ENCODE assay signal across 8 mouse cellular contexts in genomic region chr8:47764480-47764879, GRCm38 (mm10). TPM values are rescaled to one million over a fixed set of nuclear protein-coding genes. Genes with fewer than 3 reads are reported as not detected.
DNase-seq lines count a peak whose midpoint lies in the region; ATAC-seq and TF ChIP-seq lines count a peak whose summit lies in the region.

No protein-coding gene starts in this region.

- no peak overlapping the region for H3K27ac ChIP-seq in midbrain, embryonic 16.5 days (ENCODE audit: low read length)
- H3K27ac ChIP-seq in midbrain, embryonic 11.5 days (ENCODE audit: low read depth, low read length) = no peak overlapping the region
- H3K27ac ChIP-seq in intestine, postnatal 0 days (ENCODE audit: low read depth, low read length) = no peak overlapping the region
- H3K27ac ChIP-seq in forebrain, embryonic 13.5 days = no peak overlapping the region

- H3K9me3 ChIP-seq in midbrain, embryonic 16.5 days (replicated peaks; ENCODE audit: control insufficient read depth, low read length, poor library complexity, severe bottlenecking) = no peaks in the 10 kb centered on the region
- H3K9me3 ChIP-seq in midbrain, embryonic 11.5 days (ENCODE audit: control insufficient read depth, low read length) = no peaks in the 10 kb centered on the region
- no peaks in the 10 kb centered on the region for H3K9me3 ChIP-seq in intestine, postnatal 0 days (ENCODE audit: control insufficient read depth)
- H3K9me3 ChIP-seq in forebrain, embryonic 13.5 days (replicated peaks) = no peaks in the 10 kb centered on the region

- ATAC-seq in midbrain, embryonic 16.5 days = no peak
- ATAC-seq in midbrain, embryonic 11.5 days (ENCODE audit: low FRiP score) = no peak
- no peak for ATAC-seq in intestine, postnatal 0 days
- ATAC-seq in forebrain, embryonic 13.5 days = no peak

- H3K9ac ChIP-seq in midbrain, embryonic 16.5 days (ENCODE audit: low read depth, low read length) = no peak overlapping the region
- no peak overlapping the region for H3K9ac ChIP-seq in midbrain, embryonic 11.5 days (ENCODE audit: low read length)
- H3K9ac ChIP-seq in intestine, postnatal 0 days (ENCODE audit: low read depth, low read length) = no peak overlapping the region
- H3K9ac ChIP-seq in forebrain, embryonic 13.5 days = no peak overlapping the region

- no peak overlapping the region for H3K4me3 ChIP-seq in midbrain, embryonic 16.5 days (ENCODE audit: low read depth, low read length)
- no peak overlapping the region for H3K4me3 ChIP-seq in midbrain, embryonic 11.5 days (ENCODE audit: low read depth, low read length)
- no peak overlapping the region for H3K4me3 ChIP-seq in intestine, postnatal 0 days (ENCODE audit: low read depth, low read length)
- H3K4me3 ChIP-seq in forebrain, embryonic 13.5 days = no peak overlapping the region

- no peaks in the 10 kb centered on the region for H3K27me3 ChIP-seq in midbrain, embryonic 16.5 days (ENCODE audit: control insufficient read depth, insufficient read depth, low read depth, low read length)
- H3K27me3 ChIP-seq in midbrain, embryonic 11.5 days (ENCODE audit: control insufficient read depth, insufficient read depth, low read length) = peaks cover 2% of the 10 kb centered on the region; the same call in 1 of the 2 replicates
- H3K27me3 ChIP-seq in intestine, postnatal 0 days (replicated peaks; ENCODE audit: control insufficient read depth, insufficient read depth, low read length) = no peaks in the 10 kb centered on the region
- no peaks in the 10 kb centered on the region for H3K27me3 ChIP-seq in forebrain, embryonic 13.5 days

- intact Hi-C loops in gastrocnemius, postnatal 14 days (cut with DNase I; ENCODE audit: low total_unique reads) = no loop called here

- no peak for DNase-seq in midbrain, embryonic 11.5 days (ENCODE audit: low spot score, missing footprints)
- peak; percentile 67 for DNase-seq in gastrocnemius, postnatal 14 days
- peak; percentile 49 for DNase-seq in lung, postnatal 25 days (ENCODE audit: low spot score)
- no peak for DNase-seq in frontal cortex, adult 2 months (ENCODE audit: extremely low spot score in 1 of 2, low spot score in 1 of 2)
- DNase-seq in adipocyte (ENCODE audit: low spot score) = no peak

- peak overlapping the region; percentile 31; the same call in 1 of the 2 replicates for H3K4me2 ChIP-seq in midbrain, embryonic 16.5 days (ENCODE audit: low read length)
- no peak overlapping the region for H3K4me2 ChIP-seq in midbrain, embryonic 11.5 days
- peak overlapping the region; percentile 41 for H3K4me2 ChIP-seq in intestine, postnatal 0 days (replicated peaks; ENCODE audit: low read depth)
- H3K4me2 ChIP-seq in forebrain, embryonic 13.5 days = no peak overlapping the region

- peaks cover 9% of the 10 kb centered on the region; the same call in 1 of the 2 replicates for H3K4me1 ChIP-seq in midbrain, embryonic 16.5 days (ENCODE audit: control insufficient read depth, insufficient read depth, low read length)
- 0 out of 2 replicates have a peak, but pooled peaks cover 3% of the 10 kb centered on the region for H3K4me1 ChIP-seq in midbrain, embryonic 11.5 days (ENCODE audit: control insufficient read depth, insufficient read depth, low read length)
- H3K4me1 ChIP-seq in intestine, postnatal 0 days (replicated peaks; ENCODE audit: control insufficient read depth, insufficient read depth, low read length) = no peaks in the 10 kb centered on the region
- H3K4me1 ChIP-seq in forebrain, embryonic 13.5 days = no peaks in the 10 kb centered on the region

- H3K36me3 ChIP-seq in midbrain, embryonic 16.5 days (ENCODE audit: control insufficient read depth, insufficient read depth, low read length) = no peaks in the 10 kb centered on the region
- no peaks in the 10 kb centered on the region for H3K36me3 ChIP-seq in midbrain, embryonic 11.5 days (ENCODE audit: control insufficient read depth, insufficient read depth, low read length)
- no peaks in the 10 kb centered on the region for H3K36me3 ChIP-seq in intestine, postnatal 0 days (ENCODE audit: control insufficient read depth, insufficient read depth)
- no peaks in the 10 kb centered on the region for H3K36me3 ChIP-seq in forebrain, embryonic 13.5 days (ENCODE audit: poor library complexity, severe bottlenecking)

- TF ChIP-seq CTCF in intestine, postnatal 0 days (IDR thresholded peaks at IDR 0.05; ENCODE audit: low read depth) = no peak

- WGBS in midbrain, embryonic 16.5 days = 53% methylated on average over 15 of the region's 15 CpGs
- 53% methylated on average over 15 of the region's 15 CpGs for WGBS in midbrain, embryonic 11.5 days
- WGBS in intestine, postnatal 0 days = 50% methylated on average over 15 of the region's 15 CpGs
- 53% methylated on average over 15 of the region's 15 CpGs for WGBS in forebrain, embryonic 13.5 days

RNA-seq across cellular contexts. Expression of gene Cdkn2aip, which starts 50.7 kb away (rescaled TPM):
- 32.7 and 39.0 TPM in 2 replicates for polyA plus RNA-seq in midbrain, embryonic 16.5 days (2015; fragmentation: Nextera tagmentation; extraction: Ambion mirVana)
- 48.1 and 52.6 TPM in 2 replicates for polyA plus RNA-seq in midbrain, embryonic 11.5 days (2014; fragmentation: Nextera tagmentation; extraction: Ambion mirVana)
- total RNA-seq in gastrocnemius, postnatal 14 days (2021) = 1 to 10 TPM; 5.5 to 5.8 TPM
- 15.3 and 15.4 TPM in 2 replicates for polyA plus RNA-seq in intestine, postnatal 0 days (2015; fragmentation: Nextera tagmentation; extraction: Ambion mirVana)
- 47.3 and 47.9 TPM in 2 replicates for polyA plus RNA-seq in forebrain, embryonic 13.5 days (2015; fragmentation: Nextera tagmentation; extraction: Ambion mirVana)
- 11.4 and 13.4 TPM in 2 replicates for polyA plus RNA-seq in frontal cortex, adult 2 months (2012; rRNA removed)

RNA-seq across cellular contexts. Expression of gene Cldn24, which starts 57.5 kb away (rescaled TPM):
- not detected in 2 replicates for polyA plus RNA-seq in midbrain, embryonic 16.5 days (2015; fragmentation: Nextera tagmentation; extraction: Ambion mirVana)
- not detected in 2 replicates for polyA plus RNA-seq in midbrain, embryonic 11.5 days (2014; fragmentation: Nextera tagmentation; extraction: Ambion mirVana)
- total RNA-seq in gastrocnemius, postnatal 14 days (2021) = not detected
- polyA plus RNA-seq in intestine, postnatal 0 days (2015; fragmentation: Nextera tagmentation; extraction: Ambion mirVana) = not detected in 2 replicates
- not detected in 2 replicates for polyA plus RNA-seq in forebrain, embryonic 13.5 days (2015; fragmentation: Nextera tagmentation; extraction: Ambion mirVana)
- polyA plus RNA-seq in frontal cortex, adult 2 months (2012; rRNA removed) = not detected in 2 replicates

RNA-seq across cellular contexts. Expression of gene Cldn22, which starts 59.8 kb away (rescaled TPM):
- polyA plus RNA-seq in midbrain, embryonic 16.5 days (2015; fragmentation: Nextera tagmentation; extraction: Ambion mirVana) = not detected in 2 replicates
- not detected in 2 replicates for polyA plus RNA-seq in midbrain, embryonic 11.5 days (2014; fragmentation: Nextera tagmentation; extraction: Ambion mirVana)
- under 1 TPM in 1 of 2 experiments, not detected in 1; 0.29 TPM for total RNA-seq in gastrocnemius, postnatal 14 days (2021)
- polyA plus RNA-seq in intestine, postnatal 0 days (2015; fragmentation: Nextera tagmentation; extraction: Ambion mirVana) = not detected in 2 replicates
- polyA plus RNA-seq in forebrain, embryonic 13.5 days (2015; fragmentation: Nextera tagmentation; extraction: Ambion mirVana) = not detected in 2 replicates
- 0.18 and 0.46 TPM in 2 replicates for polyA plus RNA-seq in frontal cortex, adult 2 months (2012; rRNA removed)

Comparison
In these comparisons a context has a peak if more than half of its experiments do, and no peak if none do; other contexts are left out.
1. H3K4me2 ChIP-seq: peak in midbrain, embryonic 16.5 days (single experiment) and intestine, postnatal 0 days (single experiment); none in midbrain, embryonic 11.5 days (single experiment) and forebrain, embryonic 13.5 days (single experiment).
2. DNase-seq: peak in gastrocnemius, postnatal 14 days (single experiment) and lung, postnatal 25 days (single experiment); none in midbrain, embryonic 11.5 days (single experiment), frontal cortex, adult 2 months (0 of 2) and adipocyte (single experiment).